Mouse (Mus musculus) lung, adult 10 weeks (tissue): ENCODE data around the gene Bckdhb. TPM values are rescaled to one million over a fixed set of nuclear protein-coding genes. Genes with fewer than 3 reads are reported as not detected.

Experiments used
- polyA plus RNA-seq: library from polyadenylated mRNA; stranded (reverse); fragments of 350-450 nt; fragmentation: Illumina TruSeq; extraction: RNeasy Lipid Tissue Mini Kit (QIAGEN cat#74804); gene quantifications from one replicate; pipeline ENCODE4 v1.2.3, GENCODE M21; 2014; ENCODE audit warnings: low read depth, low replicate concordance; ENCODE audit not compliant: insufficient read depth

Bckdhb gene
- 15.7 TPM for polyA plus RNA-seq

GRCm38 (mm10) chr9:83924878-83925687, at the start of gene Bckdhb:
TSS of gene Bckdhb (plus strand) at chr9:83925145.

Other genes starting within 250 kb of the Bckdhb start
- 0.24 TPM for gene Elovl4, start 118.9 kb upstream of the Bckdhb start, polyA plus RNA-seq
- 0.12 TPM for gene Ttk, start 90.5 kb upstream of the Bckdhb start, polyA plus RNA-seq